Mouse (Mus musculus) intestine, embryonic 16.5 days (tissue): ENCODE data around the gene Rtf2. TPM values are rescaled to one million over a fixed set of nuclear protein-coding genes. Genes with fewer than 3 reads are reported as not detected.

Experiments
- ATAC-seq: fragments of 200-750 bp; cut with Nextera tagmentation; 2 replicates; pipeline ENCODE4 v1.8.0; 2017; ENCODE audit warnings: moderate TSS enrichment, moderate library complexity
- H3K27ac ChIP-seq: fragments of 300-500 bp; sonication (generic); 2 replicates; pipeline ENCODE4 v1.5.1; 2014; ENCODE audit warnings: mild to moderate bottlenecking, low read length
- H3K27me3 ChIP-seq: fragments of 300-500 bp; sonication (generic); replicated peaks from 2 replicates; pipeline ENCODE4 v1.6.1; 2014; ENCODE audit warnings: low read length, control low read depth, mixed read lengths; ENCODE audit not compliant: control insufficient read depth, insufficient read depth
- H3K36me3 ChIP-seq: fragments of 300-500 bp; sonication (generic); 2 replicates; pipeline ENCODE4 v1.6.1; 2014; ENCODE audit warnings: low read length, control low read depth; ENCODE audit not compliant: control insufficient read depth, insufficient read depth
- H3K4me1 ChIP-seq: fragments of 300-500 bp; sonication (generic); 2 replicates; pipeline ENCODE4 v1.6.1; 2014; ENCODE audit warnings: low read length, control low read depth, mixed read lengths; ENCODE audit not compliant: control insufficient read depth, insufficient read depth
- H3K4me2 ChIP-seq: fragments of 300-500 bp; sonication (generic); 2 replicates; pipeline ENCODE4 v1.6.1; 2014; ENCODE audit warnings: low read depth, low read length, control low read depth
- H3K4me3 ChIP-seq: fragments of 300-500 bp; sonication (generic); 2 replicates; pipeline ENCODE4 v1.5.1; 2014; ENCODE audit warnings: mild to moderate bottlenecking, low read length
- H3K9ac ChIP-seq: fragments of 300-500 bp; sonication (generic); 2 replicates; pipeline ENCODE4 v1.6.1; 2014; ENCODE audit warnings: low read depth, low read length
- H3K9me3 ChIP-seq: fragments of 300-500 bp; sonication (generic); 2 replicates; pipeline ENCODE4 v1.6.1; 2016; ENCODE audit warnings: low read length, control low read depth; ENCODE audit not compliant: control insufficient read depth
- WGBS: fragments of 180-500 bp; shearing (Covaris S2); extraction: QIAGEN DNeasy Blood & Tissue Kit; methylation state at CpG from one replicate; pipeline ENCODE4 v1.1.7; 2014; 5-methylcytosine and 5-hydroxymethylcytosine counted together
- polyA plus RNA-seq: library from polyadenylated mRNA; unstranded; fragments of >200 nt; fragmentation: Nextera tagmentation; extraction: Ambion mirVana; gene quantifications from 2 replicates; pipeline ENCODE4 v1.2.1, GENCODE M21; 2015

Gene Rtf2
- polyA plus RNA-seq, 1 experiment from 2014 or later = 79.4 TPM

GRCm38 (mm10) chr2:172496736-172497345, 56.5 kb downstream of the Rtf2 start:
- WGBS = 73% methylated on average over 8 of the region's 8 CpGs
- Histone ChIP-seq H3K9ac (no peak overlapping the region), H3K4me3 (no peak overlapping the region), H3K36me3 (no peaks in the 10 kb centered on the region), H3K27me3 (no peaks in the 10 kb centered on the region), H3K9me3 (no peaks in the 10 kb centered on the region), H3K27ac (no peak overlapping the region), H3K4me2 (no peak overlapping the region), H3K4me1 (no peaks in the 10 kb centered on the region)
- no peak for ATAC-seq

GRCm38 (mm10) chr2:172498823-172499222, 58.5 kb downstream of the Rtf2 start:
- Histone ChIP-seq H3K27me3 (no peaks in the 10 kb centered on the region), H3K36me3 (no peaks in the 10 kb centered on the region), H3K9ac (no peak overlapping the region), H3K4me2 (no peak overlapping the region), H3K27ac (no peak overlapping the region), H3K4me1 (no peaks in the 10 kb centered on the region), H3K9me3 (no peaks in the 10 kb centered on the region), H3K4me3 (no peak overlapping the region)
- 38% methylated on average over 3 of the region's 3 CpGs for WGBS
- ATAC-seq = no peak

GRCm38 (mm10) chr2:172500752-172501316, 60.5 kb downstream of the Rtf2 start:
- H3K9ac ChIP-seq = no peak overlapping the region
- H3K36me3 ChIP-seq = no peaks in the 10 kb centered on the region
- no peak overlapping the region for H3K27ac ChIP-seq
- H3K27me3 ChIP-seq = no peaks in the 10 kb centered on the region
- 28% methylated on average over 7 of the region's 7 CpGs for WGBS
- no peak for ATAC-seq
- H3K4me2 ChIP-seq = no peak overlapping the region
- no peaks in the 10 kb centered on the region for H3K4me1 ChIP-seq
- no peak overlapping the region for H3K4me3 ChIP-seq
- H3K9me3 ChIP-seq = no peaks in the 10 kb centered on the region

- Histone ChIP-seq H3K27ac (no peak overlapping the region), H3K4me2 (no peak overlapping the region), H3K27me3 (no peaks in the 10 kb centered on the region), H3K4me3 (no peak overlapping the region), H3K36me3 (no peaks in the 10 kb centered on the region), H3K9me3 (no peaks in the 10 kb centered on the region), H3K4me1 (no peaks in the 10 kb centered on the region), H3K9ac (no peak overlapping the region)
- WGBS = 9% methylated on average over 4 of the region's 4 CpGs
- 0 out of 2 replicates have a peak, but pooled peaks have one; percentile 58 for ATAC-seq
These were observed 61.0 kb downstream of the Rtf2 start for GRCm38 (mm10) chr2:172501341-172501740.

- no peaks in the 10 kb centered on the region for H3K36me3 ChIP-seq
These were observed 61.8 kb downstream of the Rtf2 start for GRCm38 (mm10) chr2:172502168-172502567.

GRCm38 (mm10) chr2:172506121-172506520, 65.8 kb downstream of the Rtf2 start:
- Histone ChIP-seq H3K27me3 (no peaks in the 10 kb centered on the region), H3K9ac (no peak overlapping the region), H3K9me3 (no peaks in the 10 kb centered on the region), H3K4me3 (no peak overlapping the region), H3K36me3 (no peaks in the 10 kb centered on the region), H3K4me1 (no peaks in the 10 kb centered on the region), H3K4me2 (no peak overlapping the region), H3K27ac (no peak overlapping the region)
- 85% methylated on average over 7 of the region's 7 CpGs for WGBS
- no peak for ATAC-seq

More at GRCm38 (mm10) chr2:172502168-172502567, 61.8 kb downstream of the Rtf2 start:
- H3K9ac ChIP-seq = no peak overlapping the region
- H3K27me3 ChIP-seq = no peaks in the 10 kb centered on the region
- no peak overlapping the region for H3K4me2 ChIP-seq
- H3K4me1 ChIP-seq = no peaks in the 10 kb centered on the region
- no peak for ATAC-seq
- WGBS = 52% methylated on average over 14 of the region's 14 CpGs
- H3K27ac ChIP-seq = no peak overlapping the region
- no peak overlapping the region for H3K4me3 ChIP-seq
- no peaks in the 10 kb centered on the region for H3K9me3 ChIP-seq

- no peak overlapping the region for H3K4me2 ChIP-seq
- no peak overlapping the region for H3K9ac ChIP-seq
- H3K9me3 ChIP-seq = no peaks in the 10 kb centered on the region
- H3K27me3 ChIP-seq = no peaks in the 10 kb centered on the region
- WGBS = 86% methylated on average over 15 of the region's 15 CpGs
- no peak for ATAC-seq
- H3K4me3 ChIP-seq = no peak overlapping the region
- H3K27ac ChIP-seq = no peak overlapping the region
- H3K4me1 ChIP-seq = no peaks in the 10 kb centered on the region
- no peaks in the 10 kb centered on the region for H3K36me3 ChIP-seq
These were observed 69.8 kb downstream of the Rtf2 start for GRCm38 (mm10) chr2:172510056-172510712.

- Histone ChIP-seq H3K4me1 (no peaks in the 10 kb centered on the region), H3K27me3 (no peaks in the 10 kb centered on the region), H3K36me3 (no peaks in the 10 kb centered on the region), H3K9me3 (no peaks in the 10 kb centered on the region), H3K4me2 (no peak overlapping the region), H3K4me3 (no peak overlapping the region), H3K9ac (no peak overlapping the region), H3K27ac (no peak overlapping the region)
- peak; percentile 55; the same call in 1 of the 2 replicates for ATAC-seq
- 50% methylated on average over 3 of the region's 3 CpGs for WGBS
These were observed 70.5 kb downstream of the Rtf2 start for GRCm38 (mm10) chr2:172510899-172511298.

GRCm38 (mm10) chr2:172516407-172516992, 76.1 kb downstream of the Rtf2 start:
- ATAC-seq = no peak
- no peak overlapping the region for H3K4me3 ChIP-seq
- H3K4me2 ChIP-seq = no peak overlapping the region
- H3K36me3 ChIP-seq = no peaks in the 10 kb centered on the region
- no peaks in the 10 kb centered on the region for H3K27me3 ChIP-seq
- H3K9ac ChIP-seq = no peak overlapping the region
- no peaks in the 10 kb centered on the region for H3K4me1 ChIP-seq
- no peak overlapping the region for H3K27ac ChIP-seq
- WGBS = 25% methylated on average over 11 of the region's 11 CpGs
- no peaks in the 10 kb centered on the region for H3K9me3 ChIP-seq
